Mouse (Mus musculus) myocyte (in vitro differentiated cells): ENCODE results near the gene Pak1.

Experiments
- CEBPB ChIP-seq: IDR thresholded peaks from 2 replicates; pipeline ENCODE4 v1.6.1; 2011; ENCODE audit warnings: mild to moderate bottlenecking, moderate library complexity; ENCODE audit not compliant: poor library complexity, insufficient read depth, severe bottlenecking
- E2F4 ChIP-seq: IDR thresholded peaks from one replicate; pipeline ENCODE4 v1.6.1; 2011; ENCODE audit warnings: mild to moderate bottlenecking, control low read depth, moderate library complexity; ENCODE audit not compliant: insufficient read depth
- MAX ChIP-seq: IDR thresholded peaks from one replicate; pipeline ENCODE4 v1.6.1; 2011; ENCODE audit warnings: low read depth, mild to moderate bottlenecking, control low read depth
- MYOD1 ChIP-seq, 3 experiments: IDR thresholded peaks; one replicate each; pipeline ENCODE4 v1.6.1; 2011; ENCODE audit warnings: control low read depth in 2 of 3, low read depth in 2 of 3, mild to moderate bottlenecking in 2 of 3, moderate library complexity in 1 of 3; ENCODE audit not compliant: insufficient read length in 2 of 3, control insufficient read depth in 1 of 3
- MYOG ChIP-seq, 3 experiments: IDR thresholded peaks; one replicate each; pipeline ENCODE4 v1.6.1; 2011; ENCODE audit warnings: control low read depth in 2 of 3, low read depth in 2 of 3, mild to moderate bottlenecking in 2 of 3; ENCODE audit not compliant: insufficient read length in 2 of 3, control insufficient read depth in 1 of 3, insufficient read depth in 1 of 3
- POLR2A ChIP-seq: IDR thresholded peaks from one replicate; pipeline ENCODE4 v1.6.1; 2011; ENCODE audit warnings: low read depth, mild to moderate bottlenecking, control low read depth, moderate library complexity; ENCODE audit not compliant: insufficient read length
- POLR2AphosphoS2 ChIP-seq: IDR thresholded peaks from one replicate; pipeline ENCODE4 v1.6.1; 2011; ENCODE audit warnings: low read depth, control low read depth; ENCODE audit not compliant: insufficient read length
- REST ChIP-seq: IDR thresholded peaks from one replicate; pipeline ENCODE4 v1.6.1; 2011; ENCODE audit warnings: mild to moderate bottlenecking, control low read depth, moderate library complexity; ENCODE audit not compliant: insufficient read depth, insufficient read length
- SRF ChIP-seq: IDR thresholded peaks from one replicate; pipeline ENCODE4 v1.6.1; 2011; ENCODE audit warnings: low read depth; ENCODE audit not compliant: control insufficient read depth, insufficient read length
- TCF12 ChIP-seq: IDR thresholded peaks from one replicate; pipeline ENCODE4 v1.6.1; 2011; ENCODE audit warnings: mild to moderate bottlenecking, control low read depth; ENCODE audit not compliant: poor library complexity, insufficient read depth, severe bottlenecking
- TCF3 ChIP-seq: IDR thresholded peaks from one replicate; pipeline ENCODE4 v1.6.1; 2011; ENCODE audit warnings: low read depth, control low read depth; ENCODE audit not compliant: insufficient read length
- USF1 ChIP-seq: IDR thresholded peaks from one replicate; pipeline ENCODE4 v1.6.1; 2011; ENCODE audit warnings: low read depth, mild to moderate bottlenecking, control low read depth, moderate library complexity

- TF ChIP-seq POLR2AphosphoS2 (no peak), POLR2A (no peak), TCF12 (no peak), MAX (no peak), SRF (no peak), TCF3 (no peak), USF1 (no peak), MYOD1 (IDR thresholded peaks at IDR 0.05; ENCODE audit: control insufficient read depth in 1 of 3, insufficient read length in 2 of 3, low read depth in 2 of 3) (no peak), CEBPB (no peak), E2F4 (no peak), MYOG (IDR thresholded peaks at IDR 0.05; ENCODE audit: control insufficient read depth in 1 of 3, insufficient read depth in 1 of 3, insufficient read length in 2 of 3, low read depth in 2 of 3) (no peak), REST (no peak)
Measured at GRCm38 (mm10) chr7:97780222-97780621, 8.1 kb upstream of the Pak1 start.
